Mouse (Mus musculus) adrenal gland, adult 2 months (tissue): Measurements from ENCODE around the gene Kdm6b. TPM values are rescaled to one million over a fixed set of nuclear protein-coding genes. Genes with fewer than 3 reads are reported as not detected.
A peak's percentile ranks its signal among the peaks of the same experiment; 100 is the strongest.

Experiments used
- DNase-seq: peaks from one replicate; pipeline ENCODE4 v3.0.0; 2021
- polyA plus RNA-seq: library from polyadenylated mRNA; depleted of rRNA; stranded (reverse); fragments of >200 nt; gene quantifications from 2 replicates; pipeline ENCODE4 v1.2.3, GENCODE M21; 2012
- total RNA-seq, 2 experiments: library from RNA; stranded (reverse); gene quantifications; 2 replicates each; pipeline ENCODE4 v1.2.3; 2021

Kdm6b gene
- total and polyA plus RNA-seq, 3 experiments: 18.7 to 41.5 (median 31.4) TPM

DNA sequence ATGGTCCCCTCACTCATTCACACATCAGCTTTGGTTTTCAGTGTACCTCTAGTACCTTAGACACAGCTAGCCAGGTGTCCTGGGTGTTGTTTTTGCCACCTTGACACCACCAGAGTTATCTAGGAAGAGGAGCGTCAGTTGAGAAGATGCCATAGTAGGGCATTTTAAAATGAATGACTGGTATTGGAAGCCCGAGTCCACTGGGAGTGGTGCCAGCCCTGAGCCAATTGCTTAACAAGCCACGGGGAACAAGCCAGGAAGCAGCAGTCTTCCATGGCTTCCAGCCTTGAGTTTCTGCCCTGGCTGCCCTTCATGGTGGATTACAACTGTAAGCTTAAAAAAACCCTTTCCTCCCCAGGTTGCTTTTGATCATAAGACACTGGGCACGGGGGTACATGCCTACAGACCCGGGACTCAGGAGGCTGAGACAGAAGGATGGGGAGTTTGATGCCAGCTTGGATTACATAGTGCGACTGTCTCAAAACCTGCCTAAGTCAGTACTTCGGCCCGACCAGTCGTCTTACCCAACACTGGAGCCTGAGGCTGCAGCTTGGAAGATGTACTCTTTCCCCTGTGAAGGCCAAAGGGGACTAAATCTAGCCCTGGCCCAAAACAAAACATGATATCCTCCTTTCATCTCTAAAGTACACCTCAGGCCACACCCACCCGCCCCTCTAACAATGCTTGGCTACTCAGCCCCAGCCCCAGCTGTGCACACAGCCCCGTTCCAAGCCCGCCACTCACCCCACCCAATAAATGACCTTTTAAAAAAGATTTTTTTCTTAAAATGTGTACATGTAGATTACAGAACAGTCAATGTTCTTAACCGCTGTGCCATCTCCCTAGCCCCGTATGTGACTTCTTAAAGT lies 23.7 kb downstream of the Kdm6b start:
- peak; percentile 90 for DNase-seq

DNA sequence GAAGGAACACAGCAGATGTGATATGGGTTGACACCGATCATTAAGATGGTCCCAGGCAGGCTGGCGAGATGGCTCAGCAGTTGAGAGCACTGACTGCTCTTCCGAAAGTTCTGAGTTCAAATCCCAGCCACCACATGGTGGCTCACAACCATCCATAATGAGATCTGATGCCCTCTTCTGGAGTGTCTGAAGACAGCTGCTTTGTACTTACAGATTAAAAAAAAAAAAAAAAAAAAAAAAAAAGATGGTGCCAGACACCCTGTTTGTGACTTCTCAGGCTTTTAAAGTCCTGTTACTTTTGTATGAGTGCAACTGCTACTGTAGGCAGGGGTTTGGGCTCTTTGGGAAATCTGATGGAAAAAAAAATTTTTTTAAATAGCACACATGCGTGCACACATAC lies 24.8 kb downstream of the Kdm6b start:
- no peak for DNase-seq

DNA sequence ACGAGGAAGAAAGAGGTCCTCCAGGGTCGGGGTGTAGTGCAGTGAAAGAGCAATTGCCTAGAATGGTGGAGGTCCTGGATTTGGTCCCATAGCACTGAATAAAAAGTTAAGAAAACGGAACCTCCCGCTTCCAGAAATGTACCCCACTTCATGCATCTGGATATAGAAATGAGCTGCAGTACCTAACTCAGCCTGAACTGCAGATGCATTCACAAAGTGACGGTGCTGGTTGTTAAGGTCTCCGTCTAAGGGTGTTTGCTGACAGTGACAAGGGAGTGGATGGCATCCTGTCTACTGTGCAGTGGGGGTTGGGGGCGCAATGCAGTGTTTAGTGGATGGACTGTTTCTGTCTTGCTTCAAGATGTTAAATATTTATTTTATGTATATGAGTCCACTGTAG lies 26.7 kb downstream of the Kdm6b start:
- DNase-seq: no peak

DNA sequence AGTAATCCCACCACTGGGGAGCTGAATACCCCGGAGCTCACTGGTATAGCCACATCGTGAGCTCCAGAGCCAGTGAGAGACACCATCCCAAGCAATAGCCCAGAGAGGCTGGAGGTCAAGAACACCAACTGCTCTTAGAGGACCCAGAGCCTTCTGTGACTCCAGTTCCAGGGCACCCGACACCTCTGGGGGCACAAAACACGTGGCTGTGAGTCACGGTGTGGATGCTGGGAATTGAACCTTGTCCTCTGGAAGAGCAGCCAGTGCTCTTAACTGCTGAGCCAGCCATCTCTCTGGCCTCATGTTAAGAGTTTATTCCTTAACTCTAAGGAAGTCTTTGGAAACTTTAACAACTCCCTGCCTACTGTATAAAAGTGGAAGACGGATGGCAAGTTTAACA lies 28.5 kb downstream of the Kdm6b start:
- DNase-seq: no peak

DNA sequence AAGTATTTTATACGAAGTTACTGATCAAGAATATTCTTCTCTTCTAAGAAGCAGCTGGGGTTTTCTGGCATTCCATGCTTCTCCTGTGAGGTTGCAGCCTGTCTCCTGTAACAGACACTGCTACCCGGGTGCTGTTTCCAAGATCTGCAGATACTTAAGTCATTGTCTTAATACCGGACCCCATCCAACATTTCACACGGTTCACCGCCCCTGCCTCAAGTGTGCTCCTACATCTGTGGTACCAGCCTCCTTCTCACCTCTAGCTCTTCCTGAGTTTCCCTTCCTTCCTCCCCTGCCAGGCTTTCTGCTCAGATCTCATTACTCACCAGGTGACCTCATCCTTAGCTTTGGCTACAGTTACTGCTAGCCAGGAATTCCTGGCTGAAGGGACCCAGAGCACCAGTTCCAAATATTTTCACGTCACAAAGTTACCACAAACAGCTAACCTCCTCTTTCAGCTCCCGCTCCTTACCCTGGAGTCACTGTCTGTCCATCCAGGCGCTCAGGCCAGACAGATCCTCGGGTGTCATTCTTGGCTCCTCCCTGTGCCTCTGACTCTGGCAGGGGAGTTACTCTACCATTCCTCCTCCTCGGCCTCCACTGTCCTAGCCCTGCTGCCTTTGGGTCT lies 30.9 kb downstream of the Kdm6b start:
- DNase-seq: peak; percentile 51

DNA sequence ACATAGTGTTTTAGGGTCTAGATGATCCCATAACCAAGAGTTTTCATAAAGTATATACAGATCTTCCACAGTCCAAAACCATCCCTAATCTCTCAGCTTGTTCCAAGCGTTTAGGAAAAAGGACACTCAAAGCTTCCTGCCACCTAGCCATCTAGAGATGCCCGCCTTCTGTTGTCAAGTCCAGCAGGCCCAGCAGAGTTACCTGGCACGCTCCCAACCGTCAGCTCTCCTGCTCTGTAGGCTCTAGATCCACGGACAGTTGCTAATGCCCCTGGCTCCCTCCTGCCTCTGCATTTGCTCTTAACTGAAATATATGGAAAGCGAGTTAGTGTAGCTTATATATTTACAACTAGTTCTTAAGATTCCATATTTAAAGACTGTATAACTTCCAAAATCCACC lies 32.1 kb downstream of the Kdm6b start:
- DNase-seq: no peak

DNA sequence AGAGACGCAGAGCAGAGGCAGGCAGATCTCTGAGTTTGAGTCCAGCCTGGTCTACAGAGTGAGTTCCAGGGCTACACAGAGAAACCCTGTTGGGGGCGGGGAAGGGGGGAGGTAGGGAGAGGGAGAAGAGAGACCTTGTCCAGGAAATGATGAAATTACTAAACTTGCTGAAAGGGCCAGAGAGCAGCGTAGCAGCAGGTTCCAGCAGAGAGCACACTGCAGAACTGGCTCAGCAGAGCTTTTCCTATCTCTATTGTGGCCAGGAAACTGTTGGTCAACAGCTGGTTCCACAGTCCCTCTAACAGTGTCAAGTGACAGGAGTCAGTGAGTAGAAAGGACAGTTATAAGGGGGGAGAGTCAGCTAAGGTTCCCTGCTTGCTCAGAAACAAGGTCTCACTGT lies 33.9 kb downstream of the Kdm6b start:
- DNase-seq: no peak

DNA sequence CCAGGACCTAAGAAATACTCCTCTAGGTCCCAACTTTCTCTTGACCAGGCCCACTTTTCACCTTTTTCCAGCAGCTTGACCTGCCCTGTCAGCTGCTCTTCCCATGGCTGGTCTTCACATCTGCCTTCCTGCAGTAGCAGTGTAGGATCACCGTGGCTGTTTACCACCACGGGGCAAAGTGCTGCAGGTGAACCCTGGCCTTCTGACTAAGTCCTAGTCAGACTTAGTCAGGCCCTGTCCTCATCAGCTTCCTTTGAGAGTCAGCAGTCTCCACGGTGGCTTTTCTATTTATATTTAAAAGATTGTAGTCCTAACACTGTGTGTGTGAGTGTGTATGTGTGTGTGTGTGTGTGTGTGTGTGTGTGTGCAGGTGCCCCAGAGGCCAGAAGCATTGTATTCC lies 35.7 kb downstream of the Kdm6b start:
- DNase-seq: no peak

DNA sequence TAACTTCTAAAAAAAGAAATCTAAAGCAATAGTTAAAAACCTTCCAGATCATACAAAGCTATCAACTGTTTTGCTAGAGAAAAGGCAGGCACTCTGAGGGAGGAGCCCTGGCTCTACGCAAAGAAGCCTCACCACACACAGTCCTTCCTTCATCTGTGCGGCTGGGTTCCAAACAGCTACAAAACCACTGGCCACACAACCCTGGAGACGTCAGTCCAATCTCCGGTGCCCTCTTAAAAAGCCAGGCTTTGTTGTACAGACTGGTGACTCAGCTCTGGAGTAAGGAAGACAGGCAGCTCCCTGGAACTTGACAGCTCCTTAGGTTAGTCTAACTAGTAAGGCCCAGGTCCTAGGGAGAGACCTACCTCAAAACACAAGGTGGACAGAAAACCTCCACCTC lies 37.8 kb downstream of the Kdm6b start:
- DNase-seq: no peak

DNA sequence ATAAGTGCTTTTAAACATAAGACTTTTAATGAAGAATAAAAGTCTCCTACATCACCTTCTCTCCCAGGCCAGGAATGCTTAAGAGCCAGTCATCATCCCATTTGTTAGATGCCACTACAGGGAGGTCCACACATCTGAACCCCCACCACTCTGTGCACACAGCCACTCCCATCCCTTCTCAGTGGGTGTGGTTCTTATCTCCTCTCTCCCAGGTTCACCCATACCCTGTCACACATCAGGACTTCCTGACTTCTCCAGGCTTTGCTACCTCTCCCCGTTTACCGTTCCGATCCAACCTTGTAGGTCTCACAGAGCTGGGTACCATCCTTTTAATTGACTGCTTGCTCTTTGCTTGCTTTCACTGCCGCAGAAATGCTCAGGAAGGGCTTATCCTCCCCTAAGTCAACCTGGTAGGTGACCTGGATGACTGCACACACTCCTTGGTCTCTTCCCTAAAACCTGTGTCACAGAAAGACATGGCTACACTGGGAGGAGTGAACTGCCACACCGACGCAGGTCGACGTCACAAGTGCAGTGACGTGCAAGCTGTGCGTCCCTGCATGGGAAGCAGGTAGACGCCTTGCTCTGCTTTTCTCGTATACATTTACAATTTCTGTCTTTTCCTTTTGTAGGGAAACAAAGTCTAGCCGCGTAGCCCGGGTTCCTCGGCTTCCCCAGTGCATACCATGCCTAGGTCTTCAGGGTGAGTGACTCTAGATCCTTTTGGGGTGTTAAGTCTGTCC lies 40.1 kb downstream of the Kdm6b start:
- no peak for DNase-seq

DNA sequence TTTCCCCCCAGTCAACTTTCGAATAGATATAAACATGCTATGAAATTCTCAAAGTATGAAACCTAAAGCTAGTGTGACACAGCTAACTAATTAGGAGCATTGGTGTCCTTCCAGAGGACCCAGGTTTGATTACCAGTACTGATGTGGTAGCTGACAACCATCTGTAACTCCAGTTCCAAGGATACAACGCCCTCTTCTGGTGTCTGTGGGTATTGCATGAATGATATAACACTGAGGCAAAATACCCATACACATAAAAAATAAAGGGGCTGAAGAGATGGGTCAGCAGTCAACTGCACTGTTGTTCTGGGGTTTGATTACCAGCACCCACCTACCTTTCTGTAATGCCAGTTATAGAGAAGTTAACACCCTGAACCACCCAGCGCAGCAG lies 40.7 kb downstream of the Kdm6b start:
- no peak for DNase-seq

DNA sequence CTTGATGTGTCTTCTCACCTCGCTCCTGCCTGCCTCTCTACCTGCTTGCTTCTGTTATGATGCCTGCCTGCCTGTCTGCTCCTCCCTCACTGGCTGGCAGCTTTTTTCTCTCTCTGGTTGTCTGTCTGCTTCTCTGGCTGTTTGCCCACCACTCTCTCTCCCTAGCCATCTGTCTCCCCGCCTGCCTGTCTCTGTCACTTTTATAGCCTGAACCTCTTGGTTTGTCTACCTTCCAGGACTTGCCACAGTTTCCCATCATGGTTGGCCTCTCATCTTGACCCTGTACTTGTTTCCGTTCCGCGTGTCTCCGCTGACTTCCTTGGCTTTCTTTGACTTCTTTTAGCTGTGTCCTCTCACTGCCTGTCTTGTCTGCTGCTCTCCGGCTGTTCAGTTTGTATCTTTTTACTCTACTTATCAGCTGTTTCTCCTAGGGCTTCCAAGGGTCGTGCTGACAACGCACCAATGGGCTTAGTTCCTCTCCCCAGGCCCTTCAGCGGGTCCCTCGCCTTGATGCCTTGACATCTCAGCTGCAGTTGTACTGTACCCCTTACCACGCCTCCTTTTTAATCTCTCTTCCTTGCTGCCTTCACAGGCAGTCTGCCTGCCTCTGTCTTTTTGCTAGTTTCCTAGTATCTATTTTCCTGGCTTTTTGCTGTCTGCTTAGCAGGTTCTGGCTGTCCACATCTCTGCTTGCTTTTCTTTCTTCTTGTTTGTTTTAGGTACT lies 41.3 kb downstream of the Kdm6b start:
- peak; percentile 22 for DNase-seq

DNA sequence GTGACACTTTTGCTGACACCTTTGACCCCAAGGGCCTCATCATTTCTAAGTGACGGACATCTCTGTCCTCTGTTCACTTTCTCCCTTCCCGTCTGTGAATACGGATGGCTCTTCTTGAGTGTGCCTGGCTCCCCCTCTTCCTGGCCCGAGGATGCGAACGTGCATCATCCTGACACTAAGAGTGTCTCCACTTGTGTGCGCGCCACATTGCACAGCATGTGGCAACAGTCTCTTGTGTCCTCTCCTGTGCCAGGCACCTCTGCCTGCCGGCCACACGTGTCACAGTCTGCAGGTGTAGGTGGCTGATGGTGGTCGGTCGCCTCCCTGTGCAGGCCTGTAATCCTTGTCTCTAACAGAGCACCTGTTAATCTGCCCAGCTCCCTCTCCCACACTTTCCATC lies 41.9 kb downstream of the Kdm6b start:
- no peak for DNase-seq

DNA sequence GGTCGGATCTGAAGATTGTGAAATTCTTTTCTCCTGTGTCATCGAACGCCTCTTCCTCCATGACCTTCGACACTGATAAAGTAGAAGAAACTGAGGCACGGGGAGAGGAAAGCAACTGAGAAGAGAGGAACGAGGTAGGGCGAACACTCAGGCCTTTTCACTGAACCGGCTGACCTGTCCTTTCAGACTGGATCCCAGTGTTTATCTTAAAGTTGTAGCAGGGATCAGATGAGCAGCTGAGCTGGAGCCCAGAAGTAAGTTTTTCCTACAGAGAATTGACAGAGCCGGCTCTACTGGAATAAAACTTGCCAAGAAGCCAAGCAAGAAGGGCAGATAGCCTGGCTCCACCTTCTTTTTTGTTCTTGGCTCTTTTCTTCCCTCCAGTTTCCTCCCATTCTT lies 42.7 kb downstream of the Kdm6b start:
- peak; percentile 16 for DNase-seq

DNA sequence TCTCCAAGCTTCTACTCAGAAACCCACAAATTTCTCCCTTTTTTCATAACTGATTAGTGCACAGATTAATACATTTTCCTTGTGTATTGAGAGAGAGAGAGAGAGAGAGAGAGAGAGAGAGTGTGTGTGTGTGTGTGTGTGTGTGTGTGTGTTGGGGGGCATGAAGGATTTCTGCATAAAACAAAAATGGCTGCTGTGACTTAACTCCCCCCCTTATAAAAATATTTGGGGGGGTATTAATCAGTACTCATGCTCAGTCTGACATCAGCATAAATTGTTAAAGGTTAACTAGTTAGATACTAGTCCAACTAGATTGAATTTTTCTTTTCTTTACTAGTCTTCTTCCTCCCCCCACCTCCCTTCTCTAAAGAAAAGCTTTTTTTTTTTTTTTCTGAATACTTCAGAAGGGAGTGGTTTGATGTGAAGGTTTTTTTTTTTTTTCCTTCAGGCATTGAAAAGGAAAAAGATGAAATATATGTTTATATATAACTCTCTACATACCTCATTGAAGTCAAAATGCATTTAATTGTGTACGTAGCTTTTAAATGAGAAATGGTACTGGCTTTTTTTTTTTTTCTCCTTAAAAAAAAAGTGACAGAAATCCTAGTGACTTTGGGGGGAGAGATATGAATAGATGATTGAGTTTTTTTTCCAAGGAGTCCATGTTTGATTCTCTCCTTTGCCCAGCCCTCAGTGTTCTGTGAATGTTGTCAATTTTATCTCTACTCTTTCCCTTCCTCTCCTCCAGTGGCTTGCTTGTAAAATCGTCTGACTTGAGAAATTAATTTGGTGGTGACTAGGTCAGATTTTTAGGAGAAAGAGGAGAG lies 43.3 kb downstream of the Kdm6b start:
- no peak for DNase-seq

DNA sequence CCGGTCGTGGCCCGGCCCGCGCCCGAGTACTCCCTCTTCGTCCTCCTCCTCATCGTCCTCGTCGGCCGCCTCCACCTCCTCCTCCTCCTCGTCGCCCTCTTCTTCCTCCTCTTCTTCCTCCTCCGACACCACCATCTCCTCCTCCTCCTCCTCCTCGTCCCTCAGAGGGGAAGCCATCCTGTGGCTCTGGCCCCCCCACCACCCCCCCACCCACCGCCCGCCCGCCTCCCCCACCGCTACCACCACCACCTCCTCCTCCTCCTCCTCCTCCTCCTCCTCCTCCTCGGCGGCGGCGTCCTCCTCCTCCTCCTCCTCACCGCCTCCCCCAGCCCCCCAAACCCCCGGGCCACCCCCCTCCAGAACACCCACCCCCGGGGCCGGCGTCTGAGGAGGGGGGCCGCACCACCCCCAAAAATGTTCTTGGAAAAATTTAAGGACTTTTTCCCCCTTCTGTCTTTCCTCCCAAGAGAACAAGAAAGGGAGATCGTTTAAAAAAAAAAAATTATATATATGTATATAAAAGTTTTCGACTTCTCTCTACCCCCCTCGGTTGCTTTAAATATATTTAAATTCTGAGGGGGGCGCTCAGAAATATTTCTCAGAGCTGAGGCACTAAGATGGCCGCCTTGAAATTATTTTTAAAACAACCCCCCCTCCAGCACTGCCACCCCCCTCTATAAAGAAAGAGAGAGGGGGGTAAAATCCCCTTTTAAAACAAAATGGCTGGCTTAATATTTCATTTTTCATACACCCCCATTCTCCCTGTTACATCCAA lies 44.1 kb downstream of the Kdm6b start, which contains the start of gene Chd3:
Gene Chd3, minus strand, starts transcription at position 192 of the 775 bp plus-strand sequence.
- DNase-seq: no peak

DNA sequence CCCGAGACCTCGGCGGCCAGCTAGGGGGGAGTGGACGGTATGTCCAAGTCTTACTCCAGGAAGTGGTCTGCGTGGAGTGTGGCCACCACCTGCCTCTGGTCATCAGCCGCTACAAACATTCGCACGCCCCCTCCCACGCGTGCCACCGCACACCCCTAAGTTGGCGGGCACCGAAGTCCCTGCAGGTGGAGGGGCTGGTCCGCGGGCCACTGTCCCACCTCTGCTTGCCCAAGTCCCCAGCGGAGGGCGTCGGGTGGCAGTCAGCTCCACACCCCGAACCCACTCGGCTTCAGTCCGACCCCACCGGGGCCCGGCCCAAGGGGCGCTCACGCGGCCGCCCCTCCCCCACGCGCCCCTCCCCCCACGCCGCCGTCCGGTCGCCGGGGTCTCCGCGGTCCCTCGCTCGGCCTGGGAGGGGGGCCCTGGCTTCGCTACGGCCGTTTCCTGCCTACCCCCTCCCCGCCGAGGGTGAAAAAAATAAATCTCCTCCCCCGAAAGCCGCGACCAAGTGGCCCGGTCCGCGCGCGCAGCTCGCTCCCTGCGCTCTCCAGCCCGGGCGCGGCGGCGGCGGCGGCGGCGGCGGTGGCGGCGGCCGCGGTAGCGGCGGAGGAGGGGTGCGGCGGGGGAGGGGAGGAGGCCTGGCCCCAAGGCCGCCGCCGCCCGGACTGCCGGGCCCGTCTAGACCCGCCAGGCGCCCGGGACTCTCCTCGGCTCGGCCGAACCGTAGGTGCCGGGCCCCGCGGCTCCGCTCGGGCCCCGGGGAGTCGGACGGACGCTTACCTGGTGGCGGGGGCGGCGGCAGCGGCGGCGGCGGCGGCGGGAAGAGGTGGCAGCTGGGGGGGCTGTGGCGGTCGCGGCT lies 44.9 kb downstream of the Kdm6b start:
- DNase-seq: peak; percentile 73

DNA sequence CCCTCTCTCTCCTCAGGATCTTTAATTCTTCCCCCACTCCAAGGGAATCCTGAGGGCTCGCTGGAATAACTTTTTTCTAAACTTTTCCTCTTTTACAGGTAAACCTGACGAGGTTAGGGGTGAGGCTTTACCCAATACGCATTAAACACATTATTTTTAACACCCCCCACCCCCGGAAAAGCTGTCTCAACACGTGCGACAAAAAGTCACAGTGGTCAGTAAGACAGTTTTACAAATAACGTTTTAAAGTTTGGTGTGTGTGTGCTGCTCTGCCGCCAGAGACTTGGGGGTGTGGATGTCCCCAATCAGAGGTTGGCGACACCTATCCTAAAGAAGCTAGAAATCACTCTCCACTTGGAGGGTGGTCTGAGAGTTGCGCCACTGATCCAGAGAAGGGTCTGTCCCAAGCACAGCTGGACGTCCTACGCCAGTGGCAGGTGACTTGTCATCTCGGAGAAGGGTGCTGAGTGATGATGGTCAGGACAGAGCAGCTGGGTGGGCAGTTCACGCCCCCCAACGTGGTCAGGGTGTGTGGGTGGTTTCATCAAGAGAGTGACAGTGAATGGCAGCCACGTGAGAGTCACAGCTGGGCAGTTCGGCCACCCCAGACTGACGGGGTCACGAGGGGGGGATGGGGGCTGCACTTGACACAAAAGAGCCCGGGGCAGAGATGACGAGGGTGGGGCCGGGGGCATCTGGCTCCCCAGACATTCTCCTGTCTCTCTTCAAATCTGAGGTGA lies 45.7 kb downstream of the Kdm6b start:
- peak; percentile 61 for DNase-seq
